Mouse (Mus musculus) splenic B cell, adult 2 months (primary cell): ENCODE data around the gene Creb3l2.

Experiments
- DNase-seq: peaks from one replicate; pipeline ENCODE4 v3.0.0-alpha.2; 2011; ENCODE audit warnings: low read depth, low spot score
- H3K27me3 ChIP-seq: 2 replicates; pipeline ENCODE4 v1.6.1; 2012; ENCODE audit warnings: mild to moderate bottlenecking, low read length, moderate library complexity, mixed read lengths; ENCODE audit not compliant: control insufficient read depth, poor library complexity, insufficient read depth, severe bottlenecking
- H3K36me3 ChIP-seq: 2 replicates; pipeline ENCODE4 v1.6.1; 2012; ENCODE audit warnings: mild to moderate bottlenecking, low read length, moderate library complexity, mixed read lengths; ENCODE audit not compliant: control insufficient read depth, poor library complexity, insufficient read depth, severe bottlenecking

Gene Creb3l2

DNA sequence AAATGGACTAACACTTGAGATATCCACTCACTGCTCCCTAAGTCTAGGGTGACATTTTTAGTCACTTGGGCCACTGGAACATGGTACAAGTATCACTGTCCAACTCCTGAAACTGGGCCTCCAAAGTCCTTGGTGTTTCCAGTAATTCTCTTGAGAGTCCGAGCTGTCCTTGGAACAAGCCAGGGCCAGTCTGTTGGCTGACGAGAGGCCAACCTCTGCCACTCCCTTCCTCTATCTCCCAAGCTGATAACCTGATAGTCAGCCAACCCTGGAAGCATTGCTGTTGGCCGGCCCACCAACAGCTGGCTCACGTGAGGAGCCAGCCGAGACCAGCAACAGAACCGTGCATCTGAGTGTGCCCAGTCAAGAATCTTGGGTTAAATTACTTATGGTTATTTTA lies 35.0 kb downstream of the Creb3l2 start:
- H3K27me3 ChIP-seq = no peaks in the 10 kb centered on the region
- DNase-seq = no peak
- no peaks in the 10 kb centered on the region for H3K36me3 ChIP-seq

DNA sequence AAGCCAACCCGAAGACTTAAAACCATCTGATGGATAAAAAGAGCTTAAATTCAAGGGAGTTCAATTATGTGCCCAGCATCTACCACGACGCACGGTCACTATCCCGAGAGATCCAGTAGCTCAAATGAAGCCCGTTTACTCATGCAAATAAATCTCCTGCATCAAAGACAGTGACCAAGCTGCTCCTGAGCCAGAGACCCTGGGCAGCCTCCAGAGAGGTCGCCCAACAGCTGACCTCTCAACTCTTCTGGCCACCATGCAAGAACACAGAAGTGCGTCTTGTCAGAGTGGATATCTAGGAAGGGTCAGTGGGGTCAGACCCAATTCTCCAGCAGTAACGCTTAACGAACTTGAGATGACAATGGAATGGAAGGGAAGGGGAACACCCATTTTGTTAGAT lies 35.9 kb downstream of the Creb3l2 start:
- Histone ChIP-seq H3K27me3 (no peaks in the 10 kb centered on the region), H3K36me3 (no peaks in the 10 kb centered on the region)
- no peak for DNase-seq

DNA sequence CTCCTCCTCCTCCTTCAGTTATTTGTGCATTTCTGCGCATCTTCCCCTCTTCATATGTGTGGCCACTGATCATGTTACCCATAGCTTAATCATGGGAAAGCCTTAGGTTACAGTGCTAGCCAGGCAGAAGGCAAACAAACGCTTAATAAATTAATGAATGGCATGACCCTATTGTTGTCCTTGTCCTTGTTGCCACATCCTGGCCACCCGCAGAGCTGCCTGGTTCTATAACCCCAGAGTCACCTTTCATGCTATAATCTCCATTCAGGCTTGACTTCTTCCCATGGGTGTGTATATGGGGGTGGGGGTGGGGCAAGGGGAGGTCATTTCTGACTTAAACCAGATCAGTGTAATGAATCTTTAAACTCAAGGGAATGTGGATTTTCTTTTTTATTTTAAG lies 37.6 kb downstream of the Creb3l2 start:
- Histone ChIP-seq H3K36me3 (no peaks in the 10 kb centered on the region), H3K27me3 (no peaks in the 10 kb centered on the region)
- no peak for DNase-seq

DNA sequence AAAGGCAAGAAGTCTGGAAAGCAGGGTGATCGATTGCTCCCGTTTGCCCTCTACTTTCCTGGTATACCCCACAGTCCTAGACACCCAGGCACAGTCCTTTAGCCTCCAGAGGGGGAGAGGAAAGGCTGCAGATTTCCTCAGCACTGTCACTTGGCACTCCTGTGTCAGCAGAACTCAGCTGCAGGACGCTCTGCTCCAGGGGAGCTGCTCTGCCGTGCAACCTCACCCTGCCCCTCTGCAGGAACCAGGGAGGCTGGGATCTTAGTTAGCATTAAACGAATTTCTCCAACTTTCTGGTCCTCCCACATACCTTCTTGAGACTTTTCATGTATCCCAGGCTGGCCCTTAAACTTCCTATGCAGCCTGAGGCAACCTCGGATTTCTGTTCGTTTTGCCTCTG lies 40.0 kb downstream of the Creb3l2 start:
- Histone ChIP-seq H3K36me3 (no peaks in the 10 kb centered on the region), H3K27me3 (no peaks in the 10 kb centered on the region)

DNA sequence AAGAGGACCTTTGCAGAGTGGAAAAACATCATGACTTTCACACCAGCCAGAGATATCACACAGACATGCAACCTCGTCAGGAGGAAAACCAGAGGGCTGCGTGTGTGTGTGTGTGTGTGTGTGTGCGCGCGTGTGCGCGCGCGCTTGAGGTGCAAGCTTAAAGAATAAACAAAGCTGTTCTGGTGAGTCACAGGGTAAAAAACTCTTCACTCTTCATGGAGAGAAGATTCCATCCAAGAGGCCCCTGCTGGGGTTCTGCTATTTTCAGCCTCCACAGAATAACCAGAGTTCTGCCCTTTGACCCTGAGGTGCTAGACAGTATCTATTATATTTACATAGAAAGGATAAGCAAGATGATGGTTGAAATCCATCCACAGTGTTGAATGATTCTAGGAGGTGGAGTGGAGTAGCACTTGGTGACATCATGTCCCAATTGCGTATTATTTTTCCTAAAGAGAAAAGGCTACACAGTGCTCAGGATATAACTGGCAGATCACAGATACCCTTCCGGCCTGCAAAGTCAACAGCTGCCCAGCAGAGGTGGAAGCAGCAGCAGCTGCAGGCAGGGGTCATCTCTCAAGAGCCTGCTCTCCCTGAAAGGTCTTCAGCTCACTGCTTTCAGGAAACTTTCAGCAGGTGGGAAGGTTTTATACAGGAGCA lies 41.0 kb downstream of the Creb3l2 start:
- no peaks in the 10 kb centered on the region for H3K36me3 ChIP-seq
- no peaks in the 10 kb centered on the region for H3K27me3 ChIP-seq
- no peak for DNase-seq

More for the DNA sequence above, 40.0 kb downstream of the Creb3l2 start:
- no peak for DNase-seq

DNA sequence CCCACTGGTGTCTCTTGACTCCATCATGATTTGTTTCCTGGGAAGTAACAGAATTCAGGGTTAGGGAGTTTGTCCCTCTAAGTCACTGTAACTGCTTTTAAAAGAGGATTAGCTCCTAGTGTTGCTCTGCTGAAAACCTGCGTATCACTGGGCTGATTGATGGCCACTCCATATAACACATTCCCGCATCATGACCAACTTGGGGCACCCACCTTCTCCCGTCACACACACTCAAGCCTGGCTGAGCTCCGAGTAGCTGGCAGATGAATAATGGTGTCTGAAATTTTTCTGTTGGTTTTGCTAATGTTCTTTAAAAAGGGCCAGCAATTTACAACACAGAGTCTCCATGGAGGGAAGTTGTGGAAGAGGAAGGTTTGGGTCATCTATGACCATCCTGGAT lies 41.8 kb downstream of the Creb3l2 start:
- no peaks in the 10 kb centered on the region for H3K36me3 ChIP-seq

DNA sequence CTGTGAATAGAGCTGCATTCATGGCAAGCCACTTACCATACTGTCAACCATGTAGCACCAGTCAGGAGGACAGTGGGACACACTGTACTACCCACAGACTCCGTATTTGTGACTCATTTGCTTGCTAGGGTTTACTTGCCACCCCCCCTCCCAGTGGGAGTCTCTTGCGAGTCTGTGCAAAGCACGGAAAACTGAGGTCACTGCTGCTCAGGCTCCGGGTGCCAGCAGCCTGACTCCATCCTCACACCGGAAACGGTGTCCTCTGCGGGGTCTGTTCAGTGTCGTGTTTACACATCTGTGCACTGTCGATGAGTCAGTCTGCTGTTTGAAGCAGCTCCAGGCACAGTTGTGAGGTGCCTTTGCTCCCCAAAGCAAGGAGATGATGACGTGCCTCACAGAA lies 43.0 kb downstream of the Creb3l2 start:
- no peak for DNase-seq
- H3K27me3 ChIP-seq = no peaks in the 10 kb centered on the region
- no peaks in the 10 kb centered on the region for H3K36me3 ChIP-seq

More for the DNA sequence above, 41.8 kb downstream of the Creb3l2 start:
- no peak for DNase-seq
- H3K27me3 ChIP-seq = no peaks in the 10 kb centered on the region

DNA sequence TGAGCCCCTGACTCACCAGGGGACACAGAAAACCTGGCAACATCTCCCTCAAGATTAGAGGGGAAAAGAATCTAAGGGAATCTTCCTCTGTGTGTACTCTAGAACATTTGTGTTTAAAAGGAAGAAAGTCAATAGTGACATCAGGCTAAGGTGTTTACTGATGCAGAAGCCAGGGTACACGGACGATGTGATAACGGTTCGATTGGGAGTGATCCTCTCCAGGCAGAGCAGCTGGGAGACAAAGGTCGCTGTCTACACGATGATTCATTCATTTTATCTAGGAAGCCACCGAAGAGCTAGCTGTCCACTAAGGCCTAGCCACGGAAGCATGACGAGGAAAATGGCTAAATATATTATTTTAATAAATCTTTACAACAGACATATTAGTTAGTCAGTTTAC lies 44.0 kb downstream of the Creb3l2 start:
- Histone ChIP-seq H3K27me3 (no peaks in the 10 kb centered on the region), H3K36me3 (no peaks in the 10 kb centered on the region)
- DNase-seq = no peak

DNA sequence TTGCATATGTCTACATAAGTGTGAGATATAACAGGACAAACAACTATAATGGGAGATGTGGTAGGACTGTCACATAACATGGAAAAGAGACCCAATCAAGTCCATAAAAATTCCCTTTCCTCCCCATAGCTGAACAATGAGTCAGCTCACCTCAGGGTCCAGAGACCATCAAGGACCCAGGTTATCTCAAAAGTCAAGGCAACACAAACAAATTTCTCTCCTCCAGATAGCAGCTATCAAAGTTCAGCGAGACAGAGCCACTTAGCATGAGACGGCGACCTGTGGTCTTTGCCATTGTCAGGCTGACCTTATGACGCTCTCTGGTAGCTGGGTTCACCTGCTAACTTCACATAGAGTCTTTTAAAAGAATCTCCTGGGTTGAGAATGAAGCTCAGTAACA lies 44.7 kb downstream of the Creb3l2 start:
- no peaks in the 10 kb centered on the region for H3K27me3 ChIP-seq
- DNase-seq = no peak
- H3K36me3 ChIP-seq = no peaks in the 10 kb centered on the region

DNA sequence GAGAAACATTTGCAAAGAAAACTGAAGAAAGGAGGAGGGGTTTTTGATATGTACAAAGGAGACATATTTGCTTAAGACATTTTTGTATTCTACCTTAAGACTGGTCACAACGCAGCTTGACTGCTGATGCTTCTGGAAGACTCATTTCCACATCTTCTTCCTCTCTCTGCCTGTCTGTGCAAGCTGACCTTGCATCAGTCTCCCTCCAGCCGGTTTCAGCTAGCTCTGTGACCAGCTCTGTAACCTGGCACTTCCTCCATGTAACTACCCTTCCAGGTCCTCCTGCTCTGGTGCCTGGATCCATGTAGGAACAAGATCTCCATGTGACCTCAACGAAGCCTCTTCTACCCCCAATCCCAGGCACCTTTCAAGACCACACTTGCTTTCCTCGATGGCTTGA lies 45.8 kb downstream of the Creb3l2 start:
- Histone ChIP-seq H3K27me3 (no peaks in the 10 kb centered on the region), H3K36me3 (no peaks in the 10 kb centered on the region)
- no peak for DNase-seq

DNA sequence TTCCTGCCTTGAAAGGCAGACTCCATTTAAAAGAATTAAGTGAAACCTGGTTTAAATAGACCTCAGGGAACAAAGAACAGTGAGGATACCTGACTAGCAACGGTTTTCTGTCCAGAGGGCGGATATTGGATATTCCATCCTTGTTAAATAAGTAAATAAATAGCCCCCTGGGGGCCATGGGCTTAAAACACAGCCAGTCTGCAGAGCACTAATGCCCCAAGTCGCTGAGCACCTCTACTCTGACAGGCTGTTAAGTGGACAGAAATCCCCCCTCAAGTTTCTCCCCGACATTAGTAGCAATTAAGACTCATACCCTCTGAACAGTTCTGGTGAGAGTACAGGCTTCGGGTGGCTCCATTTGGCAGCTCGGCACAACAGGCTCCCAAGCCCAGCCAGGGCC lies 48.7 kb downstream of the Creb3l2 start:
- no peak for DNase-seq
- no peaks in the 10 kb centered on the region for H3K36me3 ChIP-seq

DNA sequence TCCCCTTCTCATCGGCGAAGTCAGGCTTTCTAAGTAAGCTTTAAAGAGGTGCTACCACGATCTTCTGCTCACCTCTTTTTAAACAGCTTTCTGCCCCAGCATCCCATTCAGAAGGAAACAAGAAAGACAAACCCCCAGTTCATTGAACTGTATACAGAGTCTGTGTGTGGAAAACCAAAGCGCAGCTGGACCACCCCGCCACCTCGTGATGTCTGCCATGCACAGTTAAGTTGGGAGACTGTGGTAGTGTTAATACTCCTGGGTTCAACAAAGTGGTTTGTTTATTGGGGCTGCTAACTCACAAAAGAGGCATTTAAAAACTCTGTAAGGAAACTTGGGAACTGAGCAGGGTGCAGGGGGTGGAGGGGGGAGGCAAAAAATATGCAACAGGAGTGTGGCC lies 49.7 kb downstream of the Creb3l2 start:
- no peak for DNase-seq
- Histone ChIP-seq H3K36me3 (no peaks in the 10 kb centered on the region), H3K27me3 (no peaks in the 10 kb centered on the region)

More for the DNA sequence above, 48.7 kb downstream of the Creb3l2 start:
- H3K27me3 ChIP-seq = no peaks in the 10 kb centered on the region

DNA sequence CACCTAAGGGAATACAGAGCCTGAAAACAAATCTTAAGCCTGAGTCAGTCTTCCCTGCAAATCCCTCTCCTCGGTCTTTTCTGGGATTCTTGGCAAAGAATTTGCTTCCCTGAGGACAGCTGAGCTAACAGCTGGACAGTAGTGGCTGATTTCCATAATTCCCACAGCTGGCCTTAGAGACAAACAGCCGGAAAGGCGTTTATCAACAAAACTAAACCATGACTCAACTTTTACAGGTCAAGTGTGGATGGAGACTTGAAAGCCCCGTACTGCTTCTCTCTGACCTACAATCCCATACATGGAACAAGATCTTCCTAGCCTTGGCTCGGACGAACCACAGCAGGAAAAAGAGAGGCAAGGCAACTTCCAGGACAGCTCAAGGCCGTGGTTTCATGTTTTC lies 50.6 kb downstream of the Creb3l2 start:
- H3K36me3 ChIP-seq = no peaks in the 10 kb centered on the region
- DNase-seq = no peak
- no peaks in the 10 kb centered on the region for H3K27me3 ChIP-seq

DNA sequence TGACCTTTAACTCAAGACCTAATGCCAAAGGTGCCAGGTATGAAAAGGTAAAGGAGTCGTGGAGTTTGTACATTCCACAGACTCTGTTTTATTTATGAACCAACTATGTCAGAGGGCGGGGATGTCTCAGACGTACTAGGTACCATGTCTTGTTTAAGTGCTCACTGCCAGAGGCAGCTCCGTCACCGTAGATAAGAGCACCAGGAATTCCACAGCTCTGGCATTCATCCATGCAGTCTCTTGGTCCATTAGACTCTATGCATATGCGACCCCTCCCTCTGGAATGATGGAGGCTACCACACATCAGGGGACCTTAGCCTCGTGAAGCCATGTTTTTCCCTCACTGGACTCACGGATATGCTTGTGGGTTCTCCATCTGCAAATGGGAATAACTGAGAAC lies 53.0 kb downstream of the Creb3l2 start:
- DNase-seq = no peak
- no peaks in the 10 kb centered on the region for H3K27me3 ChIP-seq
- no peaks in the 10 kb centered on the region for H3K36me3 ChIP-seq

DNA sequence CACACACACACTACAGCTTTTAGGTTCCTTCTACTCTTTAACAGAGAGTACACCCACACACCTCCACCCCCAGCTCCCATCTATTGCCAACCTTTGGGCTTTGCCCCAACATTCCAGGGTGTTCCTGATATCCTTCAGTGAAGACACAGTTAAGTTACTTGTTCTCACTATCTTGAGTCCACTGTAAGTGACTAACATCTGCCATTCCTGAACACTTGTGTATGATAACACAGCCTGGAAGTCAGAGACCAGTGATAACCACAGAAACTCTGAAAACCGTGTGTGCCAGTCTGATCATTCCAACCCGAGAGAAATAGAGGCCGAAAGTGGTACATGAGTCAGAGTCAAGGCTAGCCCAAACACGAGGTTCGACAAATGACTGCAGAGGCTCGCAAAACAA lies 53.4 kb downstream of the Creb3l2 start:
- Histone ChIP-seq H3K27me3 (no peaks in the 10 kb centered on the region), H3K36me3 (no peaks in the 10 kb centered on the region)
- DNase-seq = no peak

DNA sequence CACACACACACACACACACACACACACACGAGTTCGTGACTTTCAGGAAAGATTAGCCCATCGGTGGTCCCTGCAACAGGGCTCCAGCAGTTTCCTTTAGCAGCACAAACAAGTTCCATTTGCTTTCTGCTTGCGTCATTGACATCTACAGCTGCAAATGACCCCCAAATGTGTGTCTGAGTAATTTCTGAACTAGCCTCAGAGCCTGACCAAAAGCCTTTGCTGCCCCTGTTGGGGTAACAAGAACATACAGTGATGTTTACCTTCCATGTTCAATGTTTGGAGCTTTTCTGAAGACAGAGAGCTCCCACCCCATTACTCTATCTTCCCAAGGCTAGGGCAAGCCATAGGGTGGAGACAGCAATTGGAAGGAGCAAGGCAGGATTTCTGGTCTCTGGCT lies 54.7 kb downstream of the Creb3l2 start:
- DNase-seq = no peak
- Histone ChIP-seq H3K36me3 (no peaks in the 10 kb centered on the region), H3K27me3 (no peaks in the 10 kb centered on the region)
